Mouse (Mus musculus) C2C12 (cell line): ENCODE measurements at regions not wholly inside any gene's neighbourhood (a gene's known extent, or its start where the extent isn't known, plus 50 kb on each side); places are given as distances from the start of the nearest gene placed in this dataset.
A peak's percentile ranks its signal among the peaks of the same experiment; 100 is the strongest.

Experiments used
- H3K27me3 ChIP-seq: one replicate; pipeline ENCODE4 v1.6.1; 2011; ENCODE audit not compliant: control insufficient read depth, insufficient read depth, insufficient read length
- H3K36me3 ChIP-seq: one replicate; pipeline ENCODE4 v1.6.1; 2011; ENCODE audit not compliant: control insufficient read depth, insufficient read depth
- H3K4me3 ChIP-seq: one replicate; pipeline ENCODE4 v1.5.1; 2011; ENCODE audit warnings: mild to moderate bottlenecking, control low read depth; ENCODE audit not compliant: poor library complexity, insufficient read depth, severe bottlenecking
- H3K79me2 ChIP-seq: one replicate; pipeline ENCODE4 v1.6.1; 2011; ENCODE audit not compliant: control insufficient read depth, insufficient read depth
- H3K79me3 ChIP-seq: one replicate; pipeline ENCODE4 v1.6.1; 2011; ENCODE audit warnings: low read depth, control low read depth
- H3ac ChIP-seq: one replicate; pipeline ENCODE3; 2011; ENCODE audit warnings: low read depth; ENCODE audit not compliant: control insufficient read depth, insufficient read length
- CEBPB ChIP-seq: IDR thresholded peaks from one replicate; pipeline ENCODE4 v1.6.1; 2011; ENCODE audit warnings: low read depth, mild to moderate bottlenecking, control low read depth, moderate library complexity
- CTCF ChIP-seq: IDR thresholded peaks from one replicate; pipeline ENCODE4 v1.5.1; 2011; ENCODE audit not compliant: control insufficient read depth, insufficient read depth, insufficient read length
- FOSL1 ChIP-seq: IDR thresholded peaks from one replicate; pipeline ENCODE4 v1.8.0; 2011; ENCODE audit warnings: mild to moderate bottlenecking, low read length; ENCODE audit not compliant: poor library complexity, insufficient read depth, severe bottlenecking
- MAX ChIP-seq: IDR thresholded peaks from one replicate; pipeline ENCODE4 v1.6.1; 2011; ENCODE audit warnings: mild to moderate bottlenecking, control low read depth
- MYOD1 ChIP-seq: IDR thresholded peaks from one replicate; pipeline ENCODE4 v1.6.1; 2011; ENCODE audit warnings: low read depth; ENCODE audit not compliant: control insufficient read depth, insufficient read length
- MYOG ChIP-seq: IDR thresholded peaks from one replicate; pipeline ENCODE4 v1.6.1; 2011; ENCODE audit not compliant: control insufficient read depth, insufficient read length; ENCODE audit errors: extremely low read depth
- USF1 ChIP-seq: IDR thresholded peaks from one replicate; pipeline ENCODE4 v1.6.1; 2011; ENCODE audit warnings: low read depth, mild to moderate bottlenecking, control low read depth, moderate library complexity

- Histone ChIP-seq H3K4me3 (no peak overlapping the region), H3ac (no peak overlapping the region)
- TF ChIP-seq CTCF (no peak), FOSL1 (no peak), MYOG (no peak), CEBPB (no peak), USF1 (no peak), MYOD1 (no peak), MAX (no peak)
Observed at GRCm38 (mm10) chr12:86603521-86603920, 75.0 kb upstream of the Vash1 start.

GRCm38 (mm10) chr12:86612431-86613040 is 66.0 kb upstream of the Vash1 start:
- Histone ChIP-seq H3K36me3 (no peaks in the 10 kb centered on the region), H3K79me3 (no peaks in the 10 kb centered on the region), H3K27me3 (peaks cover 7% of the 10 kb centered on the region), H3ac (no peak overlapping the region), H3K4me3 (no peak overlapping the region), H3K79me2 (no peaks in the 10 kb centered on the region)
- TF ChIP-seq MYOD1 (no peak), USF1 (no peak), MAX (no peak), CTCF (no peak), CEBPB (no peak), MYOG (no peak), FOSL1 (no peak)

More at GRCm38 (mm10) chr12:86603521-86603920, 75.0 kb upstream of the Vash1 start:
- Histone ChIP-seq H3K27me3 (peaks cover 18% of the 10 kb centered on the region), H3K79me2 (no peaks in the 10 kb centered on the region), H3K36me3 (no peaks in the 10 kb centered on the region), H3K79me3 (no peaks in the 10 kb centered on the region)

- TF ChIP-seq CTCF, result peak; percentile 31
- no peak for TF ChIP-seq CEBPB
- TF ChIP-seq USF1, result no peak
- no peak for TF ChIP-seq MAX
- H3K36me3 ChIP-seq, result no peaks in the 10 kb centered on the region
- no peak overlapping the region for H3K4me3 ChIP-seq
- peaks cover 18% of the 10 kb centered on the region for H3K27me3 ChIP-seq
- no peaks in the 10 kb centered on the region for H3K79me2 ChIP-seq
- H3K79me3 ChIP-seq, result no peaks in the 10 kb centered on the region
- H3ac ChIP-seq, result no peak overlapping the region
Observed at GRCm38 (mm10) chr12:86614156-86614555, 64.3 kb upstream of the Vash1 start.

GRCm38 (mm10) chr12:86616327-86616726 is 62.2 kb upstream of the Vash1 start:
- Histone ChIP-seq H3K27me3 (peaks cover 23% of the 10 kb centered on the region), H3K4me3 (no peak overlapping the region), H3ac (no peak overlapping the region), H3K79me3 (no peaks in the 10 kb centered on the region), H3K36me3 (no peaks in the 10 kb centered on the region), H3K79me2 (no peaks in the 10 kb centered on the region)
- no peak for TF ChIP-seq MYOG

- Histone ChIP-seq H3K79me2 (no peaks in the 10 kb centered on the region), H3K27me3 (peaks cover 20% of the 10 kb centered on the region), H3K79me3 (no peaks in the 10 kb centered on the region), H3K36me3 (no peaks in the 10 kb centered on the region), H3ac (no peak overlapping the region), H3K4me3 (no peak overlapping the region)
- no peak for TF ChIP-seq CTCF
- TF ChIP-seq MYOG, result no peak
- TF ChIP-seq MAX, result no peak
- no peak for TF ChIP-seq USF1
- no peak for TF ChIP-seq CEBPB
- no peak for TF ChIP-seq FOSL1
- TF ChIP-seq MYOD1, result no peak
Observed at GRCm38 (mm10) chr12:86624195-86624594, 54.3 kb upstream of the Vash1 start.

- TF ChIP-seq CEBPB (no peak), MYOG (no peak), FOSL1 (no peak), MAX (no peak), MYOD1 (no peak), USF1 (no peak), CTCF (no peak)
- Histone ChIP-seq H3ac (no peak overlapping the region), H3K36me3 (no peaks in the 10 kb centered on the region), H3K79me3 (no peaks in the 10 kb centered on the region), H3K4me3 (no peak overlapping the region), H3K79me2 (no peaks in the 10 kb centered on the region), H3K27me3 (peaks cover 15% of the 10 kb centered on the region)
Observed at GRCm38 (mm10) chr12:86626684-86627083, 51.8 kb upstream of the Vash1 start.
